Mouse (Mus musculus) midbrain, embryonic 12.5 days (tissue): ENCODE results near the gene Aff4. TPM values are rescaled to one million over a fixed set of nuclear protein-coding genes. Genes with fewer than 3 reads are reported as not detected.
"Not testable (repeated sequence)": the region's sequence is repeated elsewhere in the genome, so short reads cannot be mapped to it uniquely, and the experiment has no call there.

ENCODE experiments used
- ATAC-seq: fragments of 200-750 bp; cut with Nextera tagmentation; 2 replicates; pipeline ENCODE4 v1.8.0; 2017; ENCODE audit warnings: low read depth, moderate TSS enrichment, moderate library complexity; ENCODE audit not compliant: low FRiP score
- H3K27ac ChIP-seq: fragments of 300-500 bp; sonication (generic); replicated peaks from 2 replicates; pipeline ENCODE4 v1.5.1; 2016; ENCODE audit warnings: mild to moderate bottlenecking
- H3K27me3 ChIP-seq: fragments of 300-500 bp; sonication (generic); 2 replicates; pipeline ENCODE4 v1.6.1; 2016; ENCODE audit warnings: mild to moderate bottlenecking
- H3K36me3 ChIP-seq: fragments of 300-500 bp; sonication (generic); 2 replicates; pipeline ENCODE4 v1.6.1; 2016
- H3K4me1 ChIP-seq: fragments of 300-500 bp; sonication (generic); 2 replicates; pipeline ENCODE4 v1.6.1; 2016
- H3K4me2 ChIP-seq: fragments of 300-500 bp; sonication (generic); replicated peaks from 2 replicates; pipeline ENCODE4 v1.6.1; 2016; ENCODE audit warnings: mild to moderate bottlenecking, moderate library complexity
- H3K4me3 ChIP-seq: fragments of 300-500 bp; sonication (generic); 2 replicates; pipeline ENCODE4 v1.5.1; 2016; ENCODE audit warnings: mild to moderate bottlenecking
- H3K9ac ChIP-seq: fragments of 300-500 bp; sonication (generic); replicated peaks from 2 replicates; pipeline ENCODE4 v1.6.1; 2016; ENCODE audit warnings: mild to moderate bottlenecking, moderate library complexity
- H3K9me3 ChIP-seq: fragments of 300-500 bp; sonication (generic); 2 replicates; pipeline ENCODE4 v1.6.1; 2016; ENCODE audit warnings: mild to moderate bottlenecking
- WGBS: fragments of 180-500 bp; shearing (Covaris S2); methylation state at CpG from one replicate; pipeline ENCODE4 v1.1.7; 2016; 5-methylcytosine and 5-hydroxymethylcytosine counted together
- polyA plus RNA-seq: library from polyadenylated mRNA; unstranded; fragments of >200 nt; fragmentation: Nextera tagmentation; extraction: Ambion mirVana; gene quantifications from 2 replicates; pipeline ENCODE4 v1.2.1, GENCODE M21; 2016

The Aff4 gene
- polyA plus RNA-seq, 1 experiment from 2014 or later: 77.4 TPM

DNA sequence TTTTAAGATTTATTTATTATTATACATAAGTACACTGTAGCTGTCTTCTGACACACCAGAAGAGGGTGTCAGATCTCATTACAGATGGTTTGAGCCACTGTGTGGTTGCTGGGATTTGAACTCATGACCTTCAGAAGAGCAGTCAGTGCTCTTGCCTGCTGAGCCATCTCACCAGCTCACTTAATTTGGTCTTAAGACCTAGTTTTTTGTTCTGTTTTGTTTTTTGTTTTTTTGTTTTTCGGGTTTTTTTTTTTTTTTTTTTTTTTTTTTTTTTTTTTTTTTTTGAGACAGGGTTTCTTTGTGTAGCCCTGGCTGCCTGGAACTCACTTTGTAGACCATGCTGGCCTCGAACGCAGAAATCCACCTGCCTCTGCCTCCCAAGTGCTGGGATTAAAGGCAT lies 32.1 kb upstream of the Aff4 start:
- not testable (repeated sequence) for H3K4me2 ChIP-seq, H3K27me3 ChIP-seq, H3K9ac ChIP-seq, H3K36me3 ChIP-seq, H3K9me3 ChIP-seq, ATAC-seq, H3K4me1 ChIP-seq, H3K4me3 ChIP-seq, H3K27ac ChIP-seq
- 91% methylated on average over 3 of the region's 3 CpGs for WGBS

DNA sequence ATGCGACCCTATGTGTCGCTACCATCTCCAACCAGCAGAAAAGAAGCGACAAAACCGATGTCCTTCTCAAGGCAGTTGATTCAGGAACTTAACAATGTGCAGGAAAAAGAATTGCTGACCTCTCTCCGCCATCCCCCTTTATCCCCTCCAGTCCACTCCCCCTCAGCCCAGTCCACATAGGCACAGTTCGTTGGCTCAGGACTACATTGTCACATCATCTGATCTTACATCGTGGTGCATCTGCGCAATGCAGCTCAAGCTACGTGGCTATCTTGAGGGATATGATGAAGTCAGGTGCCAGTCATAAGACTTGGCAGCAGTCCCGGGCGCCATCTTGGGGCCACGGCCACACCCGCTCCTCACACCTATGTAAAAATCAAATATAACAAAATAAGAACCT lies 30.8 kb upstream of the Aff4 start:
- not testable (repeated sequence) for H3K27me3 ChIP-seq, H3K4me2 ChIP-seq, H3K27ac ChIP-seq, H3K36me3 ChIP-seq, H3K9me3 ChIP-seq, ATAC-seq, H3K4me3 ChIP-seq, H3K4me1 ChIP-seq, H3K9ac ChIP-seq
- 92% methylated on average over 13 of the region's 13 CpGs for WGBS

DNA sequence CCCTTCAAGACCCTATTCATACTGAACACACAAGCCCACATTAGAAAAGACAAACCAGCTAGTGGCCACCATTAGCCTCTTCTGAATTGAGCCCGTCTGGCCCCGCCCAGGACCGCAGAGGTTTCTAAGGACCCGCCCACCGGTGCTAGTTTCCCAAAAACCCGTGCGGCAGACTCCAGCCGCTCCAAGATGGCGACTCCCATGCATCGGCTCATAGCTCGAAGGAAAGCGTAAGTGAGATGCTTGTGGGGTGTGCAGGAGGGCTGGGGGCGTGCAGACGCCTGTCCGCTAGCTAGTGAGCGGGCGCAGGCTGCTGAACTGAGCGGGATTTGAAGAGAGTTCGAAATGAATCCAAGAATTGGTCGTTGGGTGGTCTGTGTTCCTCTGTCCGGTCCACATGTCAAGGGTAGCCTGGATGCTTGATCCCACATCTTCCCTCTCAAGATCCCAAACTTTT lies 26.1 kb upstream of the Aff4 start, which contains the start of gene Zcchc10:
Zcchc10 (plus strand) TSS at position 168 of the 457 bp plus-strand sequence.
- WGBS: 1% methylated on average over 21 of the region's 21 CpGs
- Histone ChIP-seq H3K4me1 (peaks cover 7% of the 10 kb centered on the region), H3K4me3 (peak within 1 kb of the TSS; percentile 73), H3K27ac (peak within 1 kb of the TSS; percentile 39; the same call in 1 of the 2 replicates), H3K36me3 (peaks cover 23% of the 10 kb centered on the region), H3K27me3 (no peaks in the 10 kb centered on the region), H3K9ac (peak within 1 kb of the TSS; percentile 80), H3K4me2 (peak within 1 kb of the TSS; percentile 62), H3K9me3 (no peaks in the 10 kb centered on the region)
- ATAC-seq: peak; percentile 87

DNA sequence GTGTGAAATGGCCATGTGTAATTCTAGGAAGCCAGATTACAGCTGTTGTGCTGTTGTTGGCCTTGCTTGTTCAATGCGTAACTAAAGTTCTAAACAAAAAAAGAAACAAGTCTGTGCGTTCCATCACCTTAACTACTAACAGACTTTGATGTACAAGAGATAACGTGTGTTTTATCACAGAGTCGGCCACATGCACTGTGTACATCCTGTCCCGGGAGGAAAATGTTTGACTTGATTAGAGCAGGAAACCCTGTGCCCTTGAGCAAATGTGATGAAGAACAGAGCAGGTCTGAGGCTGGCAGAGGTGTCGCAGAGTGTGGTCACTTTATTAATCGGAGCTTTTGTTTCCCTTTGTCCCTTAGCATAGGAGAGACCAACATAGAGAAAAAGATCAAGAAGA lies 20.3 kb upstream of the Aff4 start:
- no peaks in the 10 kb centered on the region for H3K9me3 ChIP-seq
- WGBS: 94% methylated on average over 7 of the region's 7 CpGs
- no peak overlapping the region for H3K27ac ChIP-seq
- peaks cover 60% of the 10 kb centered on the region for H3K36me3 ChIP-seq
- ATAC-seq: no peak
- H3K27me3 ChIP-seq: no peaks in the 10 kb centered on the region
- no peak overlapping the region for H3K4me3 ChIP-seq
- no peak overlapping the region for H3K4me2 ChIP-seq
- peaks cover 4% of the 10 kb centered on the region for H3K4me1 ChIP-seq
- no peak overlapping the region for H3K9ac ChIP-seq

DNA sequence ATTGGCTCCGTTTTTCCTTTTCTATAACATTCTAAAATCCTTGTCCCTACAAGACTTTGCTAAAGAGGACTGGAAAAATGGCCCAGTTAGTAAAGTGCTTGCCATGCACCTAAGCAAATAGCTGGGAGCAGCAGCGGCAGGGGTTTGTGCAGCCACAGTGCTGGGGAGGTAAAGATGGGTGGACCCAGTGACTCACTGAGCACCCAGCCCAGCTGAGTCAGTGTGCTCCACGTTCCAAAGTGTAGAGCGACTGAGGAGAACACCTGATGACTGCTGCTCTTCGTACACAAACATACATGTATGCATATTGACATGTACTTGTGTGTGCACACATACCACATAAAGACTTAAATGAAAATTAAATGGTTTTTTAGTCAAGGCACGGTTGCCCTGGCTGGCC lies 19.5 kb upstream of the Aff4 start:
- no peak overlapping the region for H3K4me3 ChIP-seq
- no peak overlapping the region for H3K27ac ChIP-seq
- H3K36me3 ChIP-seq: peaks cover 60% of the 10 kb centered on the region
- no peak overlapping the region for H3K4me2 ChIP-seq
- WGBS: 93% methylated on average over 6 of the region's 6 CpGs
- H3K4me1 ChIP-seq: no peaks in the 10 kb centered on the region
- no peak overlapping the region for H3K9ac ChIP-seq
- no peaks in the 10 kb centered on the region for H3K9me3 ChIP-seq
- H3K27me3 ChIP-seq: no peaks in the 10 kb centered on the region
- no peak for ATAC-seq

DNA sequence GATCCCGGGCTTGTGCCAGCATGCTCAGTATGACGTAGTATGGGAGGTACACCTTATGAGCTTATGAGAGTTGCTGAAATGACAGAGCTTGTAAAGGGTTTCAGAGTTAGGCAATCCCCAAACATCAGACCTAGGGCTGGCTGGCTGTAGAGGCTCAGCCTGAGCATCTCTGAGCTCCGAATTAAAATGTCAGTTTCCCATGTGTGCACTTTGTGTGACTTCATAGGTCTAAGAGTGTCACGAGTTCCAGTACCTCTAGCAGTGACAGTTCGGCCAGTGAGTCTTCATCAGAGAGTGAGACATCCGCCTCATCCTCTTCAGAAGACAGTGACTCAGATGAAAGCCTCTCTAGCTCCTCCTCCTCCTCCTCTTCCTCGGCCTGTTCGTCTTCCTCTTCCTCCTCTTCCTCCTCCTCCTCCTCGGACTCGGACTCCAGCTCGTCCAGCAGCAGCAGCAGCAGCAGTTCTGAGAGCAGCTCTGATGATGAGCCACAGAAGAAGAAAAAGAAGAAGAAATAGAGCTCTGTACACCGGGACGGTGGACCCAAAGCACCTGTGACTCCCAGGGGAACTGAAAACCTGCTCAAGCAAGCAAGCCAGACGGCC lies 18.5 kb upstream of the Aff4 start:
- no peaks in the 10 kb centered on the region for H3K9me3 ChIP-seq
- H3K4me2 ChIP-seq: no peak overlapping the region
- WGBS: 92% methylated on average over 14 of the region's 14 CpGs
- H3K36me3 ChIP-seq: peaks cover 56% of the 10 kb centered on the region
- no peak for ATAC-seq
- no peaks in the 10 kb centered on the region for H3K27me3 ChIP-seq
- H3K27ac ChIP-seq: no peak overlapping the region
- no peaks in the 10 kb centered on the region for H3K4me1 ChIP-seq
- H3K4me3 ChIP-seq: no peak overlapping the region
- H3K9ac ChIP-seq: no peak overlapping the region

DNA sequence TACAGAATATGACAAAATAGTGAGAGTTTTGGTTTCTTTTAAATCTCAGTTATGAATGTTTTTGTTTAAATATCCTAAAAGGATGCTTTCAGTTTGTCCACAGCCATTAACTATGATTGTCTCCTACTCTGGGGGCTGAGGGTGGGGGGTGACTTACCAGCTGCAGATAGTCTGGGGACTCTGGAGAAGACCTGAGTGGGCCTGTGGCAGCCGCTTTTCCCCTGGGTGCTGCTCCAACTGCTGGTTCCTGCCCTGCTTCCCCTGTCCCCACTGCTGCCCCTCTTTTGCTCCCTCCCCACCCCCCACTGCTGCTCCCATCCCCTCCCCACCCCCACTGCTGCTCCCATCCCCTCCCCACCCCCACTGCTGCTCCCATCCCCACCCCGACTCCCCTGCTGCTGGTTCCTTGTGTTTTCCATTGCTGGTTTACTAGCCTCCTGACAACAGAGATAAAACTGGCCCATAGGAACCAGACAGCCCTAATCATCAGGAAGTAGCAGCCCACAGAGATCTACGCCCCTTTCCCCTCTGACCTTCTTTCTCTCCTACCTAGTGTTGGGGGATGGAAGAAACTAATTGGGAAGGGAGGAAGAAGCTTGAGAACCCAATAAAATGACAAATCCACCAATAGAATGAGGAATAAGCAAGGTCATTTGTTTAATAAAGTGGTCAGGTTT lies 15.0 kb upstream of the Aff4 start:
- ATAC-seq: no peak
- Histone ChIP-seq H3K9ac (no peak overlapping the region), H3K36me3 (peaks cover 28% of the 10 kb centered on the region), H3K4me3 (no peak overlapping the region), H3K27ac (no peak overlapping the region), H3K4me2 (no peak overlapping the region), H3K27me3 (no peaks in the 10 kb centered on the region), H3K4me1 (no peaks in the 10 kb centered on the region), H3K9me3 (no peaks in the 10 kb centered on the region)
- WGBS: 41% methylated on average over 3 of the region's 3 CpGs

DNA sequence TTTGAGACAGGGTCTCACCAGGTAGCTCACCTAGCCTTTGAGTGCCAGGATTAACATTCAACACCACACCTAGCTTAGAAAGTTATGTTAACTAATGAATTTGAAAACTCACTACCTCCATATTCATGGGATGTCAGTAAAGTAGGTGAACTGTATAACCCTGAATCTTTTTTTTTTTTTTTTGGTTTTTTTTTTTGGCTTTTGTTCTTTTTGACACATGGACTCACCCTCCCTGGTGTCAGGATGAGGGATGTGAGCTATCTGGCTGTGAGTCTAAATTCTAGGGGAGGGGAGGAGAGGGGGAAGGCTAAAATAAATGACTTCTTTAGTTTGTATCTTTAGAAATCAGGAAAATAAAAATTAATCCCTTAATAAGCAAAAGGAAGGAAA lies 14.5 kb upstream of the Aff4 start:
- H3K36me3 ChIP-seq: peaks cover 23% of the 10 kb centered on the region
- no peak overlapping the region for H3K27ac ChIP-seq
- ATAC-seq: no peak

DNA sequence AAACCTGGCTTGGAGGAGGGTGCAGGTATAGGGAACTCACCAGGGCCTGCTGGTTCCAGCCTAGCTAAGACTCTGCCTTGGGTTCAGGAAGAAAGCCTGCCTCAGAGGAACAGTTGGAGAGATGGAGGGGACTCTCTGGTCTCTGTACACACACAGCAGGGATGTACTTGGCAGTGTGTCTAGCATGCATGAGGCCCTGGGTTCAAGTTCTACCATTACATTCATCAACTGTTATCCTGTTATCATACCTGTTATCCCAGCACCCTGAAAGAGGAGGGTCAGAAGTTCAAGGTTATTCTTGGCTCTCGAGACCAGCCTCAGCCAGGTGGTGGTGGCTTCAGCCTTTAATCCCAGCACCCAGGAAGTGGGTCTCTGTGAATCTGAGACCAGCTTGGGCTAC lies 13.7 kb upstream of the Aff4 start:
- no peaks in the 10 kb centered on the region for H3K27me3 ChIP-seq
- no peak overlapping the region for H3K4me2 ChIP-seq
- H3K4me1 ChIP-seq: no peaks in the 10 kb centered on the region
- H3K9ac ChIP-seq: no peak overlapping the region
- WGBS: 88% methylated on average over 1 of the region's 1 CpGs
- H3K36me3 ChIP-seq: peaks cover 16% of the 10 kb centered on the region
- ATAC-seq: no peak
- H3K27ac ChIP-seq: no peak overlapping the region
- H3K4me3 ChIP-seq: no peak overlapping the region
- H3K9me3 ChIP-seq: no peaks in the 10 kb centered on the region

More for the DNA sequence above, 14.5 kb upstream of the Aff4 start:
- no peak overlapping the region for H3K4me3 ChIP-seq
- H3K4me2 ChIP-seq: no peak overlapping the region
- no peaks in the 10 kb centered on the region for H3K4me1 ChIP-seq
- H3K27me3 ChIP-seq: no peaks in the 10 kb centered on the region
- H3K9me3 ChIP-seq: no peaks in the 10 kb centered on the region
- no peak overlapping the region for H3K9ac ChIP-seq

DNA sequence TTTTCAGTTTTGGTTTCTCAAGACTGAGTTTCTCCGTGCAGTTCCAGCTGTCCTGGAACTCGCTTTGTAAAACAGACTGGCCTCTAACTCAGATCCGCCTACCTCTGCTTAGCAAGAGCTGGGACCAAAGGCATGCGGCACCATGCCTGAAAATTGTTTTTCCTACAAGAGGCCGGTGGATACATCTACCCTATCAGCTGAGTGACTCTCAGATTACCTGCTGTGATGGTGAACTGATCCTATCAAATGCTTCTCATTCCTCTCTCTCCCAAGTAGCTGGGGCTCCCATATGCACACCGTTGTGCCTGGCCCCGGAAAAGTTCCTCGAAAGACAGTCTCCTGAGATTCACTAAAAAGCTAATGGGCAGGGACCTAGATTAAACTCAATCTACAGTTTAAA lies 12.9 kb upstream of the Aff4 start:
- Histone ChIP-seq H3K4me1 (no peaks in the 10 kb centered on the region), H3K9ac (no peak overlapping the region), H3K4me3 (no peak overlapping the region), H3K27me3 (no peaks in the 10 kb centered on the region), H3K36me3 (peaks cover 9% of the 10 kb centered on the region), H3K4me2 (no peak overlapping the region), H3K9me3 (no peaks in the 10 kb centered on the region), H3K27ac (no peak overlapping the region)
- ATAC-seq: no peak
- WGBS: 66% methylated on average over 8 of the region's 8 CpGs

DNA sequence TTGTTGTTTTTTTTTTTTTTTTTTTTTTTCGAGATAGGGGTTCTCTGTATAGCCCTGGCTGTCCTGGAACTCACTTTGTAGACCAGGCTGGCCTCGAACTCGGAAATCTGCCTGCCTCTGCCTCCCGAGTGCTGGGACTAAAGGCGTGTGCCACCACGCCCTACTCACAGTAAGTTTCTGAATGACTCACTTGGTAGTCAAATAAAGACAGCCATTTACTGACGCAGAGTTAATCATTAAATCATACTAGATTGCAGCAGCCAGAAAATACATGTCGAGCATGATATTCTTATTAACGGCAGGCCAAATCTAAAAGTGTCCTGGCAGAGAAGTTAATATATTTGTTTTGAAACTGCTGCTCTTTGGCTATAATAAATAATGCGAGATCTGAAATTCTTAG lies 9.6 kb upstream of the Aff4 start:
- H3K4me3 ChIP-seq, H3K27ac ChIP-seq, ATAC-seq, H3K4me1 ChIP-seq, H3K36me3 ChIP-seq, H3K27me3 ChIP-seq, H3K9ac ChIP-seq, H3K9me3 ChIP-seq, H3K4me2 ChIP-seq: not testable (repeated sequence)
- 89% methylated on average over 9 of the region's 10 CpGs for WGBS

DNA sequence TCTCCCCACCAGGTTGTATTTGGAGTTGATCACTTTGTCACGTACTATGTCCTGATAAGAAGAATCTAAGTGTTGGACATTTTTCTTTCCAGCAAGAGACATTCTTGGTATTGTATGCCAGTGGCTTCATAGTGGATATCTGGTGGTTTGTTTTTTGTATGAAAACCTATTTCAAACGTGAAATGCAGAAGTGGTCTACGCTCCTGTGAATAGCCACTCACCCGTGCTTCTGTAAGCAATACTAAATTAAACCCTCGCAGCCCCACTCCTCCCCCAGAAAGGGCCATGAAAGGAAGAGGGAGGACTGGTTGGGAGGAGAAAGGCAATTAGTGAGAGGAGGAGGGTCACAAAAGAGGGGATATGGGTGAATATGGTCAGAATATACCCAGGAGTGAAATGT lies 7.9 kb upstream of the Aff4 start:
- Histone ChIP-seq H3K4me1 (no peaks in the 10 kb centered on the region), H3K4me2 (no peak overlapping the region), H3K36me3 (no peaks in the 10 kb centered on the region), H3K9ac (no peak overlapping the region), H3K27ac (no peak overlapping the region), H3K27me3 (no peaks in the 10 kb centered on the region), H3K4me3 (no peak overlapping the region), H3K9me3 (no peaks in the 10 kb centered on the region)
- ATAC-seq: no peak
- WGBS: 67% methylated on average over 5 of the region's 5 CpGs

DNA sequence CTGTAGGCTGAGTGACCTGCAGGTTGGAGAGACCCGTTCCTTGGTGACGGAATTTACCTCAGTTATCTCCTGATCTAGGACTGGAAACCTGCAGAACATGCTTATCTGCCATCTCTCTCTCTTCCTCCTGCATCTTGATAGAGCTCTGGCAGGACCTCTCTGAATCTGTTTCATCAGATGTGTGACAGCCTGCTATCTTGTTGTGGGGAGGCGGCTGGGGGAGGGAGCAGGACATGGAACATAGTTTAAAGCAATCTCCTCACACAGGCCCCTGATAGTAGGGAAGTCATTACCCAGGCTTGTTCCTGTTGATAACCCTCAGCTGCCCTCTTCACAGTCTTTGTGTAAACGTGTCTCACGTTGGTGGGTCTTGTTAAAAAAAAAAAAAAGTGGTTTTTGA lies 5.3 kb upstream of the Aff4 start:
- Histone ChIP-seq H3K27me3 (no peaks in the 10 kb centered on the region), H3K36me3 (no peaks in the 10 kb centered on the region), H3K4me1 (no peaks in the 10 kb centered on the region), H3K9ac (no peak overlapping the region), H3K27ac (no peak overlapping the region), H3K4me2 (no peak overlapping the region), H3K9me3 (no peaks in the 10 kb centered on the region), H3K4me3 (no peak overlapping the region)
- 52% methylated on average over 5 of the region's 5 CpGs for WGBS
- no peak for ATAC-seq
